Mouse (Mus musculus) erythroblast, embryonic 14.5 days (primary cell): ENCODE data around the gene Fam117a.

Source experiments
- GATA1 ChIP-seq: IDR thresholded peaks from 2 replicates; pipeline ENCODE4 v1.6.1; 2012; ENCODE audit warnings: low read length, inconsistent platforms, mixed read lengths
- TAL1 ChIP-seq: IDR thresholded peaks from 3 replicates; pipeline ENCODE4 v1.6.1; 2012; ENCODE audit warnings: low read length, inconsistent platforms, mixed read lengths

DNA sequence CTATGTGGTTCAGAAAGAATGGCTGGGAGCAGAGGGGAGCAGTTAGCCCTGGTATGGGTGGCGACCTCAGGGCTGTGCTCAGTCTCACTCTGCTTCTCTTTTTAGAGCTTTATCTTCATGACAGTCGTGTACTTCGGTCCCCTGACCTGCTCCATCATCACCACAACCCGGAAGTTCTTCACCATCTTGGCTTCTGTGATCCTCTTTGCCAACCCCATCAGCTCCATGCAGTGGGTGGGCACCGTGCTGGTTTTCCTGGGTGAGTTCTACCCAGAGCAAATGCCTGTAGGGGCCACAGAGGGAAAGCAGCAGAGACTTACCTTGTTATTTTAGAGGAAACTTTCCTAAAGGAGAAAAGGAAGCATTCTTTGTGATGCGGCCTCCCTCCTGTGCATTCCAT is 53.6 kb downstream of the Fam117a start:
- TF ChIP-seq TAL1 (no peak), GATA1 (no peak)
